Mouse (Mus musculus) midbrain, embryonic 12.5 days (tissue): ENCODE data around the gene Sipa1l1. TPM values are rescaled to one million over a fixed set of nuclear protein-coding genes. Genes with fewer than 3 reads are reported as not detected.

Experiments used
- ATAC-seq: fragments of 200-750 bp; cut with Nextera tagmentation; 2 replicates; pipeline ENCODE4 v1.8.0; 2017; ENCODE audit warnings: low read depth, moderate TSS enrichment, moderate library complexity; ENCODE audit not compliant: low FRiP score
- H3K27ac ChIP-seq: fragments of 300-500 bp; sonication (generic); replicated peaks from 2 replicates; pipeline ENCODE4 v1.5.1; 2016; ENCODE audit warnings: mild to moderate bottlenecking
- H3K27me3 ChIP-seq: fragments of 300-500 bp; sonication (generic); 2 replicates; pipeline ENCODE4 v1.6.1; 2016; ENCODE audit warnings: mild to moderate bottlenecking
- H3K36me3 ChIP-seq: fragments of 300-500 bp; sonication (generic); 2 replicates; pipeline ENCODE4 v1.6.1; 2016
- H3K4me1 ChIP-seq: fragments of 300-500 bp; sonication (generic); 2 replicates; pipeline ENCODE4 v1.6.1; 2016
- H3K4me2 ChIP-seq: fragments of 300-500 bp; sonication (generic); replicated peaks from 2 replicates; pipeline ENCODE4 v1.6.1; 2016; ENCODE audit warnings: mild to moderate bottlenecking, moderate library complexity
- H3K4me3 ChIP-seq: fragments of 300-500 bp; sonication (generic); 2 replicates; pipeline ENCODE4 v1.5.1; 2016; ENCODE audit warnings: mild to moderate bottlenecking
- H3K9ac ChIP-seq: fragments of 300-500 bp; sonication (generic); replicated peaks from 2 replicates; pipeline ENCODE4 v1.6.1; 2016; ENCODE audit warnings: mild to moderate bottlenecking, moderate library complexity
- H3K9me3 ChIP-seq: fragments of 300-500 bp; sonication (generic); 2 replicates; pipeline ENCODE4 v1.6.1; 2016; ENCODE audit warnings: mild to moderate bottlenecking
- WGBS: fragments of 180-500 bp; shearing (Covaris S2); methylation state at CpG from one replicate; pipeline ENCODE4 v1.1.7; 2016; 5-methylcytosine and 5-hydroxymethylcytosine counted together
- polyA plus RNA-seq: library from polyadenylated mRNA; unstranded; fragments of >200 nt; fragmentation: Nextera tagmentation; extraction: Ambion mirVana; gene quantifications from 2 replicates; pipeline ENCODE4 v1.2.1, GENCODE M21; 2016

The Sipa1l1 gene
- polyA plus RNA-seq, 1 experiment from 2014 or later = 28.6 TPM

- 85% methylated on average over 7 of the region's 7 CpGs for WGBS
- H3K4me1 ChIP-seq = no peaks in the 10 kb centered on the region; the same call in 1 of the 2 replicates
- no peak overlapping the region for H3K9ac ChIP-seq
- no peaks in the 10 kb centered on the region for H3K9me3 ChIP-seq
- H3K4me3 ChIP-seq = no peak overlapping the region
- H3K4me2 ChIP-seq = no peak overlapping the region
- no peaks in the 10 kb centered on the region for H3K27me3 ChIP-seq
- no peak overlapping the region for H3K27ac ChIP-seq
- H3K36me3 ChIP-seq = no peaks in the 10 kb centered on the region
- no peak for ATAC-seq
Observed at GRCm38 (mm10) chr12:82319436-82320131, 150.5 kb downstream of the Sipa1l1 start.

- Histone ChIP-seq H3K4me2 (no peak overlapping the region), H3K27ac (no peak overlapping the region), H3K4me3 (no peak overlapping the region), H3K27me3 (no peaks in the 10 kb centered on the region), H3K36me3 (no peaks in the 10 kb centered on the region), H3K4me1 (no peaks in the 10 kb centered on the region; the same call in 1 of the 2 replicates), H3K9ac (no peak overlapping the region), H3K9me3 (no peaks in the 10 kb centered on the region)
- 65% methylated on average over 3 of the region's 3 CpGs for WGBS
- no peak for ATAC-seq
Observed at GRCm38 (mm10) chr12:82320204-82320603, 151.1 kb downstream of the Sipa1l1 start.

DNA sequence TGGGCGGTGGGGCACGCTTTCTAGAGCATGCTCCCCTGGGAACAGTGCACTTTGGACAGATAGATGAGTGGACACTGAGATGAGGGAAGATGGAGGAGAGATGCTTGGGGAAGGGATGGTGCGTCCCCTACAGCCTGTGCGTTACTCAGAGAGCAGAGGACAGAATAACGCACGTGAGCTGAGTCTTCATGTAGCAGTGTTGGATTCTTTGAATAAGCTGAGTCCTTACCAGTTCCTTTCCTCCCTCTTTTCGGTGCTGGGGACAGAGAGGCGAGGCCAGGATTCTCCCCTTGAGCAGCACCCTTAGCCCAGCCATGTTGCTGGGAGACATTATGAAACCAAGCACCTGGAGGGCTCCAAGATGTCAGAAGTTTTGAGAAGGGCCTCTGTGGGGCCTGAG is 152.3 kb downstream of the Sipa1l1 start:
- Histone ChIP-seq H3K36me3 (no peaks in the 10 kb centered on the region), H3K4me1 (no peaks in the 10 kb centered on the region; the same call in 1 of the 2 replicates), H3K4me2 (no peak overlapping the region), H3K27me3 (no peaks in the 10 kb centered on the region), H3K9ac (no peak overlapping the region), H3K9me3 (no peaks in the 10 kb centered on the region), H3K4me3 (no peak overlapping the region), H3K27ac (no peak overlapping the region)
- ATAC-seq = no peak
- WGBS = 83% methylated on average over 8 of the region's 8 CpGs

DNA sequence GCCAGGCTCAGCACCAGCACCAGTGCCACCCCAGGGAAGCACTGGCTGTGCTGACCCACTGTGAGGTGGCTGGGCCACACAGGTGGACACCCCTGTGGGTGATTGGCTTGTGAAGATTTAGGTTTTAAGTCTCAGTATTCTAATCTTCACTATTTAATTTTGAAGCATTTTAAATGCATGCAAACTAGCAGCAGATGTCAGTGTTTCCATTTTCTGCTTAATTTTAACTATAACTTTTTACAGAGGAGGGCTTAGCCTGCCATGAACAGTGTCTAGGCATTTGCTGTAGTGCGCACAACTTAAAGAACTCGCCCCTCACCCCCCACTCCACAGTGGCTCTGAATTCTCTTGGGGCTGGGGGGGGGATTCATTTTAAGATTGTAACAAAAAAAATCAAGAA is 152.7 kb downstream of the Sipa1l1 start:
- Histone ChIP-seq H3K27ac (no peak overlapping the region), H3K4me1 (no peaks in the 10 kb centered on the region; the same call in 1 of the 2 replicates), H3K36me3 (no peaks in the 10 kb centered on the region), H3K9ac (no peak overlapping the region), H3K4me3 (no peak overlapping the region), H3K27me3 (no peaks in the 10 kb centered on the region), H3K4me2 (no peak overlapping the region), H3K9me3 (no peaks in the 10 kb centered on the region)
- no peak for ATAC-seq
- WGBS = 94% methylated on average over 2 of the region's 2 CpGs

DNA sequence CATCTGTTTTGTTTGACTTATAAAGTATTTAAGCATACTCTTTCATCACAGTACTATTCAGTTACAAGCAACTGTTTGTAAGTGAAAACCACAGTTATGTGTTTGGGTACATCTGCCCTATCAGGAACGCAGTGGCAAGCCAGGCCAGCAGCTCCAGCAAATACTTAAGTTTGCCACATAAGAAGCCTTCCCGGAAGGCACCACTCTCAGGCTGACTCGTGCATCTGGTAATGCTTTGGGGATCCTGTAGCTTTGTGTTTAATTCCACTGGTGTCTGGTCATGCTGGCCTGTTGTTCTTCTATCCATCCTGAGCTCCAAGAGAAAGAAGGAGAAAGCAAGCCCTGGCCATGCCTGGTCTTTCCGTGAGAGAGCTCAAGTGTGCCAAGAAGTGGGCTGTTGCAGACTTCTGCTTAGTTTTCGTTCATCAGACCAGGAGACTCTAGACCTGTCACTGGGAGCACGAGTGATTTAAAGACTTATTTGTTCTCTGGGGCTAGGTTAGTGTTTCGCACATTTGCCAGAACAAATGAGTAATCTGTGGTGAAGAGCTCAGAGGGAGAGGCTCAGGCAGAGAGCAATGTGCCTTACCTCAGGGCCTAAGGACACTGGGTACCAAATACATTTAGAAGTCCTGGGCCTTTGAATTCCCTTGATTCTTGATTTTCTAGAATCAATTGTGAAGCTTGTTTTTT is 153.8 kb downstream of the Sipa1l1 start:
- no peak overlapping the region for H3K4me3 ChIP-seq
- no peak for ATAC-seq
- H3K27me3 ChIP-seq = no peaks in the 10 kb centered on the region
- WGBS = 74% methylated on average over 7 of the region's 7 CpGs
- no peak overlapping the region for H3K9ac ChIP-seq
- no peak overlapping the region for H3K4me2 ChIP-seq
- no peaks in the 10 kb centered on the region; the same call in 1 of the 2 replicates for H3K4me1 ChIP-seq
- H3K36me3 ChIP-seq = no peaks in the 10 kb centered on the region
- H3K9me3 ChIP-seq = no peaks in the 10 kb centered on the region
- H3K27ac ChIP-seq = no peak overlapping the region

GRCm38 (mm10) chr12:82324621-82325020 is 155.5 kb downstream of the Sipa1l1 start:
- Histone ChIP-seq H3K9me3 (no peaks in the 10 kb centered on the region), H3K36me3 (no peaks in the 10 kb centered on the region), H3K4me3 (no peak overlapping the region), H3K9ac (no peak overlapping the region), H3K27ac (no peak overlapping the region), H3K4me1 (no peaks in the 10 kb centered on the region; the same call in 1 of the 2 replicates), H3K27me3 (no peaks in the 10 kb centered on the region), H3K4me2 (no peak overlapping the region)
- 89% methylated on average over 5 of the region's 5 CpGs for WGBS
- ATAC-seq = no peak

GRCm38 (mm10) chr12:82325502-82325901 is 156.4 kb downstream of the Sipa1l1 start:
- no peaks in the 10 kb centered on the region for H3K36me3 ChIP-seq
- H3K27me3 ChIP-seq = no peaks in the 10 kb centered on the region
- no peak for ATAC-seq
- no peak overlapping the region for H3K27ac ChIP-seq
- no peak overlapping the region for H3K4me2 ChIP-seq
- 85% methylated on average over 3 of the region's 3 CpGs for WGBS
- no peak overlapping the region for H3K4me3 ChIP-seq
- no peak overlapping the region for H3K9ac ChIP-seq
- no peaks in the 10 kb centered on the region; the same call in 1 of the 2 replicates for H3K4me1 ChIP-seq
- H3K9me3 ChIP-seq = no peaks in the 10 kb centered on the region

GRCm38 (mm10) chr12:82326438-82326837 is 157.3 kb downstream of the Sipa1l1 start:
- no peak for ATAC-seq
- Histone ChIP-seq H3K27ac (no peak overlapping the region), H3K9me3 (no peaks in the 10 kb centered on the region), H3K36me3 (no peaks in the 10 kb centered on the region), H3K4me1 (no peaks in the 10 kb centered on the region; the same call in 1 of the 2 replicates), H3K4me2 (no peak overlapping the region), H3K4me3 (no peak overlapping the region), H3K27me3 (no peaks in the 10 kb centered on the region), H3K9ac (no peak overlapping the region)
- 69% methylated on average over 8 of the region's 8 CpGs for WGBS

- H3K4me1 ChIP-seq = peaks cover under 1% of the 10 kb centered on the region; the same call in 1 of the 2 replicates
- no peak overlapping the region for H3K4me3 ChIP-seq
- no peaks in the 10 kb centered on the region for H3K27me3 ChIP-seq
- ATAC-seq = no peak
- no peak overlapping the region for H3K9ac ChIP-seq
- H3K4me2 ChIP-seq = no peak overlapping the region
- no peak overlapping the region for H3K27ac ChIP-seq
- WGBS = 93% methylated on average over 1 of the region's 1 CpGs
- no peaks in the 10 kb centered on the region for H3K9me3 ChIP-seq
- no peaks in the 10 kb centered on the region for H3K36me3 ChIP-seq
Observed at GRCm38 (mm10) chr12:82328112-82328511, 159.0 kb downstream of the Sipa1l1 start.

- Histone ChIP-seq H3K4me1 (peaks cover 25% of the 10 kb centered on the region), H3K4me2 (no peak overlapping the region), H3K27ac (no peak overlapping the region), H3K9ac (no peak overlapping the region), H3K36me3 (no peaks in the 10 kb centered on the region), H3K9me3 (no peaks in the 10 kb centered on the region), H3K27me3 (no peaks in the 10 kb centered on the region), H3K4me3 (no peak overlapping the region)
- WGBS = 67% methylated on average over 12 of the region's 12 CpGs
- no peak for ATAC-seq
Observed at GRCm38 (mm10) chr12:82332836-82333614, 163.9 kb downstream of the Sipa1l1 start.

- no peak overlapping the region for H3K27ac ChIP-seq
- 76% methylated on average over 5 of the region's 5 CpGs for WGBS
- H3K9ac ChIP-seq = no peak overlapping the region
- no peak for ATAC-seq
- peaks cover 30% of the 10 kb centered on the region for H3K4me1 ChIP-seq
- no peaks in the 10 kb centered on the region for H3K27me3 ChIP-seq
- no peak overlapping the region for H3K4me3 ChIP-seq
- no peaks in the 10 kb centered on the region for H3K9me3 ChIP-seq
- no peaks in the 10 kb centered on the region for H3K36me3 ChIP-seq
- H3K4me2 ChIP-seq = no peak overlapping the region
Observed at GRCm38 (mm10) chr12:82333999-82334398, 164.9 kb downstream of the Sipa1l1 start.

GRCm38 (mm10) chr12:82334550-82334949 is 165.4 kb downstream of the Sipa1l1 start:
- no peaks in the 10 kb centered on the region for H3K9me3 ChIP-seq
- H3K9ac ChIP-seq = no peak overlapping the region; the same call in 1 of the 2 replicates
- ATAC-seq = no peak
- peak overlapping the region; percentile 58 for H3K27ac ChIP-seq
- H3K4me1 ChIP-seq = peaks cover 35% of the 10 kb centered on the region
- no peaks in the 10 kb centered on the region for H3K36me3 ChIP-seq
- no peaks in the 10 kb centered on the region for H3K27me3 ChIP-seq
- 35% methylated on average over 4 of the region's 4 CpGs for WGBS
- no peak overlapping the region for H3K4me3 ChIP-seq
- H3K4me2 ChIP-seq = no peak overlapping the region
